ENCODE assay signal across 8 mouse cellular contexts in genomic region chr5:139825947-139826346, GRCm38 (mm10). TPM values are rescaled to one million over a fixed set of nuclear protein-coding genes. Genes with fewer than 3 reads are reported as not detected.
DNase-seq lines count a peak whose midpoint lies in the region; ATAC-seq and TF ChIP-seq lines count a peak whose summit lies in the region.

No protein-coding gene starts in this region.

- H3K4me3 ChIP-seq in lung, postnatal 0 days (ENCODE audit: low read depth, low read length): peak overlapping the region; percentile 71
- peak overlapping the region; percentile 91 for H3K4me3 ChIP-seq in forebrain, embryonic 10.5 days
- peak overlapping the region; percentile 90 for H3K4me3 ChIP-seq in limb, embryonic 12.5 days (replicated peaks)
- H3K4me3 ChIP-seq in small intestine, adult 2 months (ENCODE audit: low read depth, low read length): peak overlapping the region; percentile 86

- WGBS in lung, postnatal 0 days: 31% methylated on average over 11 of the region's 11 CpGs
- 50% methylated on average over 11 of the region's 11 CpGs for WGBS in forebrain, embryonic 10.5 days
- 38% methylated on average over 11 of the region's 11 CpGs for WGBS in limb, embryonic 12.5 days
- WGBS in small intestine, adult 2 months: 25% methylated on average over 11 of the region's 11 CpGs

- no peak for DNase-seq in lung, postnatal 0 days (ENCODE audit: low spot score)
- no peak for DNase-seq in lung, postnatal 25 days (ENCODE audit: low spot score)
- no peak for DNase-seq in forebrain, embryonic 10.5 days (ENCODE audit: extremely low spot score, low spot score)
- DNase-seq in B cell, adult 2 months: no peak
- DNase-seq in layer of hippocampus, postnatal 36 days: no peak
- DNase-seq in spleen, postnatal 4 days (ENCODE audit: low spot score in 2 of 2): no peak

- no peak overlapping the region for H3K27ac ChIP-seq in lung, postnatal 0 days (ENCODE audit: low read length)
- peak overlapping the region; percentile 92 for H3K27ac ChIP-seq in forebrain, embryonic 10.5 days
- no peak overlapping the region for H3K27ac ChIP-seq in limb, embryonic 12.5 days
- no peak overlapping the region for H3K27ac ChIP-seq in small intestine, adult 2 months (ENCODE audit: insufficient read depth, low read depth, low read length)

- no peaks in the 10 kb centered on the region for H3K27me3 ChIP-seq in lung, postnatal 0 days (replicated peaks; ENCODE audit: insufficient read depth, low read length)
- H3K27me3 ChIP-seq in forebrain, embryonic 10.5 days (ENCODE audit: poor library complexity, severe bottlenecking): no peaks in the 10 kb centered on the region
- no peaks in the 10 kb centered on the region for H3K27me3 ChIP-seq in limb, embryonic 12.5 days
- no peaks in the 10 kb centered on the region for H3K27me3 ChIP-seq in small intestine, adult 2 months (ENCODE audit: control insufficient read depth, insufficient read depth, low read length)

- no peaks in the 10 kb centered on the region for H3K9me3 ChIP-seq in lung, postnatal 0 days (ENCODE audit: low read length)
- no peaks in the 10 kb centered on the region for H3K9me3 ChIP-seq in forebrain, embryonic 10.5 days
- no peaks in the 10 kb centered on the region for H3K9me3 ChIP-seq in limb, embryonic 12.5 days

- TF ChIP-seq CTCF in lung, postnatal 0 days (IDR thresholded peaks at IDR 0.05): no peak
- TF ChIP-seq CTCF in small intestine, adult 2 months (IDR thresholded peaks at IDR 0.05; ENCODE audit: extremely low read depth, insufficient read length, insufficient replicate concordance, low read depth, low read length): no peak

- peaks cover 4% of the 10 kb centered on the region; the same call in 1 of the 2 replicates for H3K36me3 ChIP-seq in lung, postnatal 0 days (ENCODE audit: insufficient read depth, low read length)
- H3K36me3 ChIP-seq in forebrain, embryonic 10.5 days (replicated peaks): peaks cover 38% of the 10 kb centered on the region
- H3K36me3 ChIP-seq in limb, embryonic 12.5 days: peaks cover 36% of the 10 kb centered on the region
- peaks cover 11% of the 10 kb centered on the region for H3K36me3 ChIP-seq in small intestine, adult 2 months (ENCODE audit: control insufficient read depth, insufficient read depth, low read length)

- peak overlapping the region; percentile 70 for H3K9ac ChIP-seq in lung, postnatal 0 days (replicated peaks; ENCODE audit: low read depth)
- peak overlapping the region; percentile 84 for H3K9ac ChIP-seq in limb, embryonic 12.5 days (replicated peaks)

- TF ChIP-seq EP300 in lung, postnatal 0 days (IDR thresholded peaks at IDR 0.05): no peak

- H3K4me1 ChIP-seq in lung, postnatal 0 days (ENCODE audit: insufficient read depth, low read depth, low read length): peaks cover 6% of the 10 kb centered on the region; the same call in 1 of the 2 replicates
- peaks cover 18% of the 10 kb centered on the region for H3K4me1 ChIP-seq in forebrain, embryonic 10.5 days
- peaks cover 25% of the 10 kb centered on the region for H3K4me1 ChIP-seq in limb, embryonic 12.5 days (replicated peaks)
- peaks cover 18% of the 10 kb centered on the region for H3K4me1 ChIP-seq in small intestine, adult 2 months (ENCODE audit: control insufficient read depth, insufficient read depth, insufficient read length, low read length)

- ATAC-seq in lung, postnatal 0 days: no peak
- ATAC-seq in limb, embryonic 12.5 days (ENCODE audit: insufficient number of reproducible peaks, insufficient read depth, low FRiP score, low TSS enrichment, low read depth): no peak

- H3K4me2 ChIP-seq in lung, postnatal 0 days (replicated peaks; ENCODE audit: low read depth, low read length): peak overlapping the region; percentile 90
- peak overlapping the region; percentile 97 for H3K4me2 ChIP-seq in limb, embryonic 12.5 days

- no peak for TF ChIP-seq POLR2A in small intestine, adult 2 months (IDR thresholded peaks at IDR 0.05; ENCODE audit: low read depth, low read length)

RNA-seq across cellular contexts. Expression of gene Gm26938, which starts 0.3 kb away (rescaled TPM):
- polyA plus RNA-seq in lung, postnatal 0 days (2015; fragmentation: Nextera tagmentation; extraction: Ambion mirVana): 0.33 TPM in 1 of 2 replicates, not detected in the other
- 0.31 TPM in 1 of 2 replicates, not detected in the other for polyA plus RNA-seq in forebrain, embryonic 10.5 days (2016; fragmentation: Nextera tagmentation; extraction: Ambion mirVana)
- polyA plus RNA-seq in limb, embryonic 12.5 days (2016; fragmentation: Nextera tagmentation; extraction: Ambion mirVana): 0.51 TPM in 1 of 2 replicates, not detected in the other
- polyA plus RNA-seq in small intestine, adult 2 months (2012; rRNA removed): 0.28 TPM in 1 of 2 replicates, not detected in the other
- not detected for total RNA-seq in layer of hippocampus, postnatal 36 days (2021)

RNA-seq across cellular contexts. Expression of gene Psmg3, which starts 0.7 kb away (rescaled TPM):
- 41.1 and 45.4 TPM in 2 replicates for polyA plus RNA-seq in lung, postnatal 0 days (2015; fragmentation: Nextera tagmentation; extraction: Ambion mirVana)
- 99.7 and 103 TPM in 2 replicates for polyA plus RNA-seq in forebrain, embryonic 10.5 days (2016; fragmentation: Nextera tagmentation; extraction: Ambion mirVana)
- polyA plus RNA-seq in limb, embryonic 12.5 days (2016; fragmentation: Nextera tagmentation; extraction: Ambion mirVana): 71.4 and 71.8 TPM in 2 replicates
- polyA plus RNA-seq in small intestine, adult 2 months (2012; rRNA removed): 18.2 and 20.9 TPM in 2 replicates
- 10 to 100 TPM; 18.4 to 19.9 TPM for total RNA-seq in layer of hippocampus, postnatal 36 days (2021)

RNA-seq across cellular contexts. Expression of gene Tmem184a, which starts 6.2 kb away (rescaled TPM):
- 15.5 and 19.1 TPM in 2 replicates for polyA plus RNA-seq in lung, postnatal 0 days (2015; fragmentation: Nextera tagmentation; extraction: Ambion mirVana)
- polyA plus RNA-seq in forebrain, embryonic 10.5 days (2016; fragmentation: Nextera tagmentation; extraction: Ambion mirVana): 1.4 and 1.8 TPM in 2 replicates
- polyA plus RNA-seq in limb, embryonic 12.5 days (2016; fragmentation: Nextera tagmentation; extraction: Ambion mirVana): 0.79 and 1.0 TPM in 2 replicates
- 277 and 416 TPM in 2 replicates for polyA plus RNA-seq in small intestine, adult 2 months (2012; rRNA removed)
- total RNA-seq in layer of hippocampus, postnatal 36 days (2021): 1 to 10 TPM in 1 of 2 experiments, under 1 TPM in 1; 0.18 to 1.0 TPM

RNA-seq across cellular contexts. Expression of gene Mafk, which starts 34.6 kb away (rescaled TPM):
- polyA plus RNA-seq in lung, postnatal 0 days (2015; fragmentation: Nextera tagmentation; extraction: Ambion mirVana): 38.5 and 38.9 TPM in 2 replicates
- polyA plus RNA-seq in forebrain, embryonic 10.5 days (2016; fragmentation: Nextera tagmentation; extraction: Ambion mirVana): 9.8 and 10.1 TPM in 2 replicates
- polyA plus RNA-seq in limb, embryonic 12.5 days (2016; fragmentation: Nextera tagmentation; extraction: Ambion mirVana): 7.0 and 8.3 TPM in 2 replicates
- polyA plus RNA-seq in small intestine, adult 2 months (2012; rRNA removed): 27.1 and 70.9 TPM in 2 replicates
- total RNA-seq in layer of hippocampus, postnatal 36 days (2021): 1 to 10 TPM; 7.3 to 8.2 TPM

RNA-seq across cellular contexts. Expression of gene Ints1, which starts 50.5 kb away (rescaled TPM):
- polyA plus RNA-seq in lung, postnatal 0 days (2015; fragmentation: Nextera tagmentation; extraction: Ambion mirVana): 8.6 TPM in 2 replicates
- 41.0 and 43.2 TPM in 2 replicates for polyA plus RNA-seq in forebrain, embryonic 10.5 days (2016; fragmentation: Nextera tagmentation; extraction: Ambion mirVana)
- polyA plus RNA-seq in limb, embryonic 12.5 days (2016; fragmentation: Nextera tagmentation; extraction: Ambion mirVana): 32.8 and 38.5 TPM in 2 replicates
- 46.9 and 86.6 TPM in 2 replicates for polyA plus RNA-seq in small intestine, adult 2 months (2012; rRNA removed)
- total RNA-seq in layer of hippocampus, postnatal 36 days (2021): 10 to 100 TPM; 86.4 to 91.9 TPM

Comparison
In these comparisons a context has a peak if more than half of its experiments do, and no peak if none do; other contexts are left out.
1. RNA of gene Tmem184a, which starts 6.2 kb away (polyA plus RNA-seq): 277 to 416 TPM in small intestine, adult 2 months; 15.5 to 19.1 TPM in lung, postnatal 0 days, 1.4 to 1.8 TPM in forebrain, embryonic 10.5 days and 0.79 to 1.0 TPM in limb, embryonic 12.5 days; every median in the first group is over 10 times any median in the second.
2. Peak in every context shown above with its lines, with median percentiles within 50 percentile points of each other: H3K4me3 ChIP-seq.